Mouse (Mus musculus): ENCODE results near the gene Csnk2a1. TPM values are rescaled to one million over a fixed set of nuclear protein-coding genes. Genes with fewer than 3 reads are reported as not detected.
A peak's percentile ranks its signal among the peaks of the same experiment; 100 is the strongest.

The Csnk2a1 gene
- polyA plus RNA-seq, 1 experiment from 2014 or later, result 106 TPM

DNA sequence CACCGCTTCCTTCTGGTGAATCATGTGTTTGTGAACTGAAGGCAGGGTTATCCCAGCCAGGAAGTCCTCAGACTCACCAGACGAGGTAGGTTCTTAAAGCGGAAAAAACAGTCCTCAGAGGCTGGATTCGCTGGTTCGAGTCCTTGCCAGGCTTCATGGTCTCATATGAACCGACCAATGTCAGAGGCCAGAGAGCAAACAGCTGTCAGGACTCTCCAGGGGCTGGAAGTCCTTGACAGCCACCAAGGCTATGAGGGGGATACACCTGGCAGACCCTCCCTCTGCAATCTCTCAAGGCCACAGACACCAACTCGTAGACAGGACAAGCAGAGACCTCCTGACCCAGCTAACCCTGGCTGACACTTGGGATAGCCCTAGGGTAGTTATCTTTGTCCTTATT lies 37.4 kb upstream of the Csnk2a1 start:
- no peak overlapping the region for H3K4me3 ChIP-seq (ENCODE audit: control insufficient read depth in 1 of 2, insufficient read depth in 1 of 2, low read depth in 1 of 2, low read length in 2 of 2)
- H3K4me2 ChIP-seq (ENCODE audit: low read length), result peak overlapping the region; percentile 41
- no peak overlapping the region for H3K9ac ChIP-seq (ENCODE audit: low read length)
- peaks cover 13 to 15% of the 10 kb centered on the region in 2 experiments for H3K4me1 ChIP-seq (ENCODE audit: control insufficient read depth in 2 of 2, insufficient read depth in 2 of 2, low read length in 2 of 2)
- no peaks in the 10 kb centered on the region for H3K27me3 ChIP-seq (ENCODE audit: control insufficient read depth, insufficient read depth, low read length)
- ATAC-seq (ENCODE audit: insufficient number of reproducible peaks, insufficient read depth, low FRiP score, low read depth), result 0 out of 2 replicates have a peak, but pooled peaks have one; percentile 20
- 40% methylated on average over 7 of the region's 7 CpGs for WGBS
- H3K9me3 ChIP-seq (ENCODE audit: control insufficient read depth, low read length), result no peaks in the 10 kb centered on the region
- peak overlapping the region; percentile 30 to 58; a peak in 3 of 4 replicates for H3K27ac ChIP-seq (replicated peaks in 1 of 2; ENCODE audit: control insufficient read depth in 1 of 2, insufficient read depth in 1 of 2, low read depth in 2 of 2, low read length in 2 of 2)
- no peaks in the 10 kb centered on the region for H3K36me3 ChIP-seq (ENCODE audit: control insufficient read depth, insufficient read depth, low read length)

DNA sequence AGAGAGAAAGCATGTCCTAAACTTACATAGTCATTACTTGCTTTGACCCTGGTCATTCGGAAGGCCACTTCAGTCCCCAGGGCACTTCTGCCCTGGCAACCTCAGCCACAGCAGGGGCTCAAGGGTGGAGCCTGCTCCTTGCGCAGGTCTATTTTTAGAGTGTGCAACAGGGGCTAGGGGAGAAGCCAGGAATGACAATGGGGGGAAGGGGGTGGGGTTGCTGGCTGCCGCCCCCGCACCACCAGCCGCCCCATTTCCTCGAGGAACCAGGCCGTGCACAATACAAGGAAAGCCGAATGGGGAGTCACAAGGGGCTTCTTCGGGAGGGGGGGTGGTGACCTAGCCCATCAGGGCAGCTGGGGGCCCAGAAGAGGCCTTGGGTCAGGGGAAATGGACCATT lies 37.0 kb upstream of the Csnk2a1 start:
- no peaks in the 10 kb centered on the region for H3K9me3 ChIP-seq (ENCODE audit: control insufficient read depth, low read length)
- H3K27me3 ChIP-seq (ENCODE audit: control insufficient read depth, insufficient read depth, low read length), result no peaks in the 10 kb centered on the region
- H3K4me2 ChIP-seq (ENCODE audit: low read length), result peak overlapping the region; percentile 41
- H3K36me3 ChIP-seq (ENCODE audit: control insufficient read depth, insufficient read depth, low read length), result no peaks in the 10 kb centered on the region
- peak overlapping the region; percentile 30 to 58; a peak in 2 of 4 replicates for H3K27ac ChIP-seq (replicated peaks in 1 of 2; ENCODE audit: control insufficient read depth in 1 of 2, insufficient read depth in 1 of 2, low read depth in 2 of 2, low read length in 2 of 2)
- peaks cover 13 to 15% of the 10 kb centered on the region in 2 experiments for H3K4me1 ChIP-seq (ENCODE audit: control insufficient read depth in 2 of 2, insufficient read depth in 2 of 2, low read length in 2 of 2)
- WGBS, result 27% methylated on average over 9 of the region's 9 CpGs
- H3K9ac ChIP-seq (ENCODE audit: low read length), result no peak overlapping the region
- ATAC-seq (ENCODE audit: insufficient number of reproducible peaks, insufficient read depth, low FRiP score, low read depth), result peak; percentile 51
- no peak overlapping the region for H3K4me3 ChIP-seq (ENCODE audit: control insufficient read depth in 1 of 2, insufficient read depth in 1 of 2, low read depth in 1 of 2, low read length in 2 of 2)

DNA sequence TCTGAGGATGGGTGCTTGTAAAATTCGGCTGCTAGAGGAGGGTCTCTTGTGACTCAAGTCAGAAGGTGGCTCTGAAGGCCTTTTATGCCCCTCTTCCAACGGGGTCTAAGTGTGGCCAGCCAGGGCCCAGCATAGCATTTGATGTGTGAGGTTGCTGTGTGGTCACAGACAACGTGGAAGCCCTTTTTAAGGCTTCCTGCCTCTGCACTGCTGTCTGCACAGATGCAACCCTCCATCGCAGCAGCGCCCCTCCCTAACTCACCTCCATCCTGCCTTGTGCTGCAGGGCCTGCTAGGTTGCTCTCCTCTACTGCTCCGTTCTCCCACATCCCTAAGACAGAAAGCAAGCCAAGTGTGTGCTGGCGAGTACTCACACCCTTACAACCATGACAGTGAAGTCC lies 36.5 kb upstream of the Csnk2a1 start:
- ATAC-seq (ENCODE audit: insufficient number of reproducible peaks, insufficient read depth, low FRiP score, low read depth), result no peak
- H3K4me1 ChIP-seq (ENCODE audit: control insufficient read depth in 2 of 2, insufficient read depth in 2 of 2, low read length in 2 of 2), result peaks cover 13 to 15% of the 10 kb centered on the region in 2 experiments
- H3K27ac ChIP-seq (replicated peaks in 1 of 2; ENCODE audit: control insufficient read depth in 1 of 2, insufficient read depth in 1 of 2, low read depth in 2 of 2, low read length in 2 of 2), result 0 out of 4 replicates have a peak overlapping the region, but pooled peaks of 1 of the 2 experiments have one; percentile 6
- H3K9ac ChIP-seq (ENCODE audit: low read length), result no peak overlapping the region
- no peaks in the 10 kb centered on the region for H3K27me3 ChIP-seq (ENCODE audit: control insufficient read depth, insufficient read depth, low read length)
- H3K9me3 ChIP-seq (ENCODE audit: control insufficient read depth, low read length), result no peaks in the 10 kb centered on the region
- no peak overlapping the region for H3K4me2 ChIP-seq (ENCODE audit: low read length)
- H3K36me3 ChIP-seq (ENCODE audit: control insufficient read depth, insufficient read depth, low read length), result no peaks in the 10 kb centered on the region
- WGBS, result 57% methylated on average over 7 of the region's 7 CpGs
- no peak overlapping the region for H3K4me3 ChIP-seq (ENCODE audit: control insufficient read depth in 1 of 2, insufficient read depth in 1 of 2, low read depth in 1 of 2, low read length in 2 of 2)

- no peaks in the 10 kb centered on the region for H3K27me3 ChIP-seq (ENCODE audit: control insufficient read depth, insufficient read depth, low read length)
- WGBS, result 71% methylated on average over 13 of the region's 13 CpGs
- no peaks in the 10 kb centered on the region for H3K9me3 ChIP-seq (ENCODE audit: control insufficient read depth, low read length)
- H3K4me1 ChIP-seq (ENCODE audit: control insufficient read depth in 2 of 2, insufficient read depth in 2 of 2, low read length in 2 of 2), result peaks cover 13 to 15% of the 10 kb centered on the region in 2 experiments
- H3K27ac ChIP-seq (replicated peaks in 1 of 2; ENCODE audit: control insufficient read depth in 1 of 2, insufficient read depth in 1 of 2, low read depth in 2 of 2, low read length in 2 of 2), result no peak overlapping the region
- H3K4me3 ChIP-seq (ENCODE audit: control insufficient read depth in 1 of 2, insufficient read depth in 1 of 2, low read depth in 1 of 2, low read length in 2 of 2), result no peak overlapping the region
- no peak overlapping the region for H3K4me2 ChIP-seq (ENCODE audit: low read length)
- no peak for ATAC-seq (ENCODE audit: insufficient number of reproducible peaks, insufficient read depth, low FRiP score, low read depth)
- no peaks in the 10 kb centered on the region for H3K36me3 ChIP-seq (ENCODE audit: control insufficient read depth, insufficient read depth, low read length)
- no peak overlapping the region for H3K9ac ChIP-seq (ENCODE audit: low read length)
Observed at GRCm38 (mm10) chr2:152192591-152193345, 33.9 kb upstream of the Csnk2a1 start.

DNA sequence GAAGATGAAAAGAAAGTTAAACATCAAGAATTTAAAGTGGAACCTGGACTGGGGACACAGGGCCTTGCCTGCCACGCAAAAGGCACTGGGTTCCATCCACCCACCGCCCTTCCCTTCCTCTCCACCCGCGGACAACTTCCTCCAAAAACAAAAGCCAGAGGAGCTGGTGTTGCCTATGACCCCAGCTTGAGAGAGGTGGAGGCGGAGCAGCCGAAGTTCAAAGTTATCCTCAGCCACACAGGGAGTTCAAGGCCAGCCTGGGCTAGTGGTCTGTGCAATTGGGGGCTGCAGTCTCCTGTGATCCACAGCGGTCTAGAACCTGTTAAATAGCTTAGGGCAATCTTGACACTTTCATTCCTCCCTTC lies 33.3 kb upstream of the Csnk2a1 start:
- Histone ChIP-seq H3K27me3 (ENCODE audit: control insufficient read depth, insufficient read depth, low read length) (no peaks in the 10 kb centered on the region), H3K36me3 (ENCODE audit: control insufficient read depth, insufficient read depth, low read length) (no peaks in the 10 kb centered on the region), H3K9me3 (ENCODE audit: control insufficient read depth, low read length) (no peaks in the 10 kb centered on the region), H3K4me2 (ENCODE audit: low read length) (no peak overlapping the region), H3K4me1 (ENCODE audit: control insufficient read depth in 2 of 2, insufficient read depth in 2 of 2, low read length in 2 of 2) (peaks cover 13 to 15% of the 10 kb centered on the region in 2 experiments), H3K9ac (ENCODE audit: low read length) (no peak overlapping the region), H3K27ac (replicated peaks in 1 of 2; ENCODE audit: control insufficient read depth in 1 of 2, insufficient read depth in 1 of 2, low read depth in 2 of 2, low read length in 2 of 2) (no peak overlapping the region), H3K4me3 (ENCODE audit: control insufficient read depth in 1 of 2, insufficient read depth in 1 of 2, low read depth in 1 of 2, low read length in 2 of 2) (no peak overlapping the region)
- WGBS, result 68% methylated on average over 7 of the region's 7 CpGs
- no peak for ATAC-seq (ENCODE audit: insufficient number of reproducible peaks, insufficient read depth, low FRiP score, low read depth)

DNA sequence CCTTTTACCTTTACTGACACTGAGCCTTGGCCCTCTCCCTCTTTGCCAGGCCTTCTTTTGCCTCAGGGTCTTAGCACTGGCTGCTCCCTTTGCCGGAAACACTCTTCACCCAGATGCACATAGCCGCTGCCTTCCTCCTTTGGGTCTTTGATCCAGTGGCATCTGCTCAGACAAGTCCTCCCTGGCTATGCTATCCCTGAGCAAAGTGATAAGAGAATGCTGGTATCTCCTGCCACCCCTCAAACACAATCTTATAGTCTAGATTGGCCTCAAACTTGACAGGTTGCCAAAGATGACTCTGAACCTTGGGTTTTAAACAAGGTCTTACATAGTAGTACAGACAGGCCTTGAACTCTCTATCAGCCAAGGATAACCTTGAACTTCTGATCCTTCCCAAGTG lies 32.1 kb upstream of the Csnk2a1 start:
- no peak overlapping the region for H3K27ac ChIP-seq (replicated peaks in 1 of 2; ENCODE audit: control insufficient read depth in 1 of 2, insufficient read depth in 1 of 2, low read depth in 2 of 2, low read length in 2 of 2)
- no peak overlapping the region for H3K4me3 ChIP-seq (ENCODE audit: control insufficient read depth in 1 of 2, insufficient read depth in 1 of 2, low read depth in 1 of 2, low read length in 2 of 2)
- no peaks in the 10 kb centered on the region for H3K27me3 ChIP-seq (ENCODE audit: control insufficient read depth, insufficient read depth, low read length)
- 75% methylated on average over 2 of the region's 2 CpGs for WGBS
- no peak overlapping the region for H3K9ac ChIP-seq (ENCODE audit: low read length)
- no peaks in the 10 kb centered on the region for H3K9me3 ChIP-seq (ENCODE audit: control insufficient read depth, low read length)
- H3K4me2 ChIP-seq (ENCODE audit: low read length), result no peak overlapping the region
- H3K36me3 ChIP-seq (ENCODE audit: control insufficient read depth, insufficient read depth, low read length), result no peaks in the 10 kb centered on the region
- peaks cover 5 to 8% of the 10 kb centered on the region in 2 experiments; a peak in 3 of 4 replicates for H3K4me1 ChIP-seq (ENCODE audit: control insufficient read depth in 2 of 2, insufficient read depth in 2 of 2, low read length in 2 of 2)
- no peak for ATAC-seq (ENCODE audit: insufficient number of reproducible peaks, insufficient read depth, low FRiP score, low read depth)

DNA sequence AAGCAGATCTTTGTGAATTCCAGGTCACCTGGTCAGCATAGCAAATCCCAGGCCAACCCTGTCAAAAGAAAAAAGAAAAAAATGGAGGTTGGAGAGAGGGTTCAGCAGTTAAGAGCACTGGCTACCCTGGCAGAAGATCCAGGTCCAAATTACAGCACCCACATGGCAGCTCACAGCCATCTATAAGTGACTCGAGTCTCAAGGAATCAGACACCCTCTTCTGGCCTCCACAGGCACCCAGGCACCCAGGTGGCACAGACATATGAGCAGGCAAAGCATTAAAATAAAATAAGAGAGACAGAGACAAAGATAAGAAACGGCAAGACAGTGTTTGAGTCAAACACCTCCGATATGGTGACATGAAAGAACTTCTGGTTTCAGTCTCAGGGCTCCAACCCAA lies 29.7 kb upstream of the Csnk2a1 start:
- no peak overlapping the region for H3K9ac ChIP-seq (ENCODE audit: low read length)
- 32% methylated on average over 3 of the region's 3 CpGs for WGBS

GRCm38 (mm10) chr2:152197301-152197712 lies 29.3 kb upstream of the Csnk2a1 start:
- H3K27ac ChIP-seq (replicated peaks in 1 of 2; ENCODE audit: control insufficient read depth in 1 of 2, insufficient read depth in 1 of 2, low read depth in 2 of 2, low read length in 2 of 2), result no peak overlapping the region
- WGBS, result 46% methylated on average over 10 of the region's 10 CpGs
- no peak overlapping the region for H3K9ac ChIP-seq (ENCODE audit: low read length)
- no peaks in the 10 kb centered on the region for H3K27me3 ChIP-seq (ENCODE audit: control insufficient read depth, insufficient read depth, low read length)
- H3K4me3 ChIP-seq (ENCODE audit: control insufficient read depth in 1 of 2, insufficient read depth in 1 of 2, low read depth in 1 of 2, low read length in 2 of 2), result no peak overlapping the region
- H3K4me1 ChIP-seq (ENCODE audit: control insufficient read depth in 2 of 2, insufficient read depth in 2 of 2, low read length in 2 of 2), result no peaks in the 10 kb centered on the region
- H3K9me3 ChIP-seq (ENCODE audit: control insufficient read depth, low read length), result no peaks in the 10 kb centered on the region
- ATAC-seq (ENCODE audit: insufficient number of reproducible peaks, insufficient read depth, low FRiP score, low read depth), result peak; percentile 54; the same call in 1 of the 2 replicates
- H3K4me2 ChIP-seq (ENCODE audit: low read length), result no peak overlapping the region
- H3K36me3 ChIP-seq (ENCODE audit: control insufficient read depth, insufficient read depth, low read length), result no peaks in the 10 kb centered on the region

More for the DNA sequence above, 29.7 kb upstream of the Csnk2a1 start:
- H3K27ac ChIP-seq (replicated peaks in 1 of 2; ENCODE audit: control insufficient read depth in 1 of 2, insufficient read depth in 1 of 2, low read depth in 2 of 2, low read length in 2 of 2), result no peak overlapping the region
- no peaks in the 10 kb centered on the region for H3K36me3 ChIP-seq (ENCODE audit: control insufficient read depth, insufficient read depth, low read length)
- no peak for ATAC-seq (ENCODE audit: insufficient number of reproducible peaks, insufficient read depth, low FRiP score, low read depth)
- H3K4me2 ChIP-seq (ENCODE audit: low read length), result no peak overlapping the region
- H3K27me3 ChIP-seq (ENCODE audit: control insufficient read depth, insufficient read depth, low read length), result no peaks in the 10 kb centered on the region
- H3K4me3 ChIP-seq (ENCODE audit: control insufficient read depth in 1 of 2, insufficient read depth in 1 of 2, low read depth in 1 of 2, low read length in 2 of 2), result no peak overlapping the region
- no peaks in the 10 kb centered on the region for H3K4me1 ChIP-seq (ENCODE audit: control insufficient read depth in 2 of 2, insufficient read depth in 2 of 2, low read length in 2 of 2)
- H3K9me3 ChIP-seq (ENCODE audit: control insufficient read depth, low read length), result no peaks in the 10 kb centered on the region

Data from heart, embryonic 14.5 days (tissue).